Mouse (Mus musculus): ENCODE results near the gene Clip3. TPM values are rescaled to one million over a fixed set of nuclear protein-coding genes. Genes with fewer than 3 reads are reported as not detected.

Clip3 gene
- polyA plus RNA-seq (2021; fragmentation: Nextera tagmentation) = 112 and 324 TPM in 2 replicates
- long read RNA-seq, experiment 1, partial matches to known transcripts = 30 of 100 reads
- long read RNA-seq, experiment 1, other reads (novel, unspliced or antisense) = 66 of 100 reads
- long read RNA-seq, experiment 2, partial matches to known transcripts = 9 of 111 reads
- long read RNA-seq, experiment 2, other reads (novel, unspliced or antisense) = 100 of 111 reads

GRCm38 (mm10) chr7:30291215-30292131 is at the start of gene Clip3:
Gene Clip3 (plus strand): TSS chr7:30291728.

GRCm38 (mm10) chr7:30279951-30280669 is 11.4 kb upstream of the Clip3 start, which contains the start of the genes Thap8 and Wdr62:
Gene Thap8 (plus strand): TSS chr7:30280094.
Gene Wdr62 (minus strand): TSS chr7:30280419.

GRCm38 (mm10) chr7:30308076-30309005 is 16.8 kb downstream of the Clip3 start, which contains the start of gene Alkbh6:
Gene Alkbh6 (plus strand): TSS chr7:30308717.

GRCm38 (mm10) chr7:30314721-30315155 is 23.2 kb downstream of the Clip3 start, which contains the start of gene Syne4:
Gene Syne4 (plus strand): TSS chr7:30314807.

GRCm38 (mm10) chr7:30321539-30322284 is 30.2 kb downstream of the Clip3 start, which contains the start of gene E130208F15Rik:
Gene E130208F15Rik (plus strand): TSS chr7:30321740.

GRCm38 (mm10) chr7:30323795-30324194 is 32.3 kb downstream of the Clip3 start, which contains the start of gene Sdhaf1:
Gene Sdhaf1 (minus strand): TSS chr7:30323895.

Other genes starting within 250 kb of the Clip3 start
- 4.4 and 5.3 TPM in 2 replicates for gene Zfp14, start 240.3 kb upstream of the Clip3 start, polyA plus RNA-seq (2021; fragmentation: Nextera tagmentation)
- 2.5 TPM in 2 replicates for gene Zfp82, start 218.8 kb upstream of the Clip3 start, polyA plus RNA-seq (2021; fragmentation: Nextera tagmentation)
- gene Gm26920, start 201.3 kb upstream of the Clip3 start, polyA plus RNA-seq (2021; fragmentation: Nextera tagmentation) = 0.59 and 0.85 TPM in 2 replicates
- gene Zfp566, start 201.2 kb upstream of the Clip3 start, polyA plus RNA-seq (2021; fragmentation: Nextera tagmentation) = 7.2 and 9.2 TPM in 2 replicates
- 52.2 and 70.6 TPM in 2 replicates for gene Zfp260, start 197.0 kb upstream of the Clip3 start, polyA plus RNA-seq (2021; fragmentation: Nextera tagmentation)
- 6.5 and 10.3 TPM in 2 replicates for gene Zfp382, start 169.8 kb upstream of the Clip3 start, polyA plus RNA-seq (2021; fragmentation: Nextera tagmentation)
- 3.5 and 6.3 TPM in 2 replicates for gene Zfp146, start 122.0 kb upstream of the Clip3 start, polyA plus RNA-seq (2021; fragmentation: Nextera tagmentation)
- gene Cox7a1, start 107.6 kb upstream of the Clip3 start, polyA plus RNA-seq (2021; fragmentation: Nextera tagmentation) = 16.1 and 18.0 TPM in 2 replicates
- 33.9 and 42.1 TPM in 2 replicates for gene Capns1, start 92.9 kb upstream of the Clip3 start, polyA plus RNA-seq (2021; fragmentation: Nextera tagmentation)
- 137 and 163 TPM in 2 replicates for gene Polr2i, start 59.8 kb upstream of the Clip3 start, polyA plus RNA-seq (2021; fragmentation: Nextera tagmentation)
- gene Tbcb, start 59.5 kb upstream of the Clip3 start, polyA plus RNA-seq (2021; fragmentation: Nextera tagmentation) = 249 and 338 TPM in 2 replicates
- gene Ovol3, start 56.0 kb upstream of the Clip3 start, polyA plus RNA-seq (2021; fragmentation: Nextera tagmentation) = not detected in 2 replicates
- gene Thap8, start 11.6 kb upstream of the Clip3 start, polyA plus RNA-seq (2021; fragmentation: Nextera tagmentation) = 0.15 and 0.24 TPM in 2 replicates
- gene Wdr62, start 11.3 kb upstream of the Clip3 start, polyA plus RNA-seq (2021; fragmentation: Nextera tagmentation) = 0.26 and 0.46 TPM in 2 replicates
- gene Alkbh6, start 17.0 kb downstream of the Clip3 start, polyA plus RNA-seq (2021; fragmentation: Nextera tagmentation) = 144 and 154 TPM in 2 replicates
- gene Syne4, start 23.1 kb downstream of the Clip3 start, polyA plus RNA-seq (2021; fragmentation: Nextera tagmentation) = 0.79 and 1.5 TPM in 2 replicates
- 4.9 TPM in 1 of 2 replicates, not detected in the other for gene E130208F15Rik, start 30.0 kb downstream of the Clip3 start, polyA plus RNA-seq (2021; fragmentation: Nextera tagmentation)
- 22.9 and 31.6 TPM in 2 replicates for gene Sdhaf1, start 32.2 kb downstream of the Clip3 start, polyA plus RNA-seq (2021; fragmentation: Nextera tagmentation)
- gene Lrfn3, start 71.0 kb downstream of the Clip3 start, polyA plus RNA-seq (2021; fragmentation: Nextera tagmentation) = 4.3 and 5.7 TPM in 2 replicates
- gene Tyrobp, start 122.0 kb downstream of the Clip3 start, polyA plus RNA-seq (2021; fragmentation: Nextera tagmentation) = 109 and 120 TPM in 2 replicates
- 3.4 TPM in 2 replicates for gene Hcst, start 128.1 kb downstream of the Clip3 start, polyA plus RNA-seq (2021; fragmentation: Nextera tagmentation)
- gene Nfkbid, start 130.0 kb downstream of the Clip3 start, polyA plus RNA-seq (2021; fragmentation: Nextera tagmentation) = 0.63 and 0.77 TPM in 2 replicates
- 261 and 1,018 TPM in 2 replicates for gene Aplp1, start 153.8 kb downstream of the Clip3 start, polyA plus RNA-seq (2021; fragmentation: Nextera tagmentation)
- gene Kirrel2, start 166.0 kb downstream of the Clip3 start, polyA plus RNA-seq (2021; fragmentation: Nextera tagmentation) = 2.8 and 3.5 TPM in 2 replicates
- 0.39 and 0.83 TPM in 2 replicates for gene Nphs1, start 166.6 kb downstream of the Clip3 start, polyA plus RNA-seq (2021; fragmentation: Nextera tagmentation)
- not detected in 2 replicates for gene Prodh2, start 201.9 kb downstream of the Clip3 start, polyA plus RNA-seq (2021; fragmentation: Nextera tagmentation)
- gene Arhgap33, start 243.3 kb downstream of the Clip3 start, polyA plus RNA-seq (2021; fragmentation: Nextera tagmentation) = 42.0 and 69.4 TPM in 2 replicates